Mouse (Mus musculus) limb, embryonic 14.5 days (tissue): ENCODE measurements around the gene Gm47995. TPM values are rescaled to one million over a fixed set of nuclear protein-coding genes. Genes with fewer than 3 reads are reported as not detected.
"Not testable (repeated sequence)": the region's sequence is repeated elsewhere in the genome, so short reads cannot be mapped to it uniquely, and the experiment has no call there.

Experiments
- ATAC-seq: fragments of 200-750 bp; cut with Nextera tagmentation; 2 replicates; pipeline ENCODE4 v1.8.0; 2017; ENCODE audit warnings: low read depth, moderate number of reproducible peaks, moderate TSS enrichment; ENCODE audit not compliant: low FRiP score
- DNase-seq: peaks from one replicate; pipeline ENCODE4 v3.0.0-alpha.2; 2015; ENCODE audit warnings: low spot score
- H3K27ac ChIP-seq: fragments of 300-500 bp; sonication (generic); replicated peaks from 2 replicates; pipeline ENCODE4 v1.5.1; 2014; ENCODE audit warnings: low read depth, mild to moderate bottlenecking, low read length, moderate library complexity, mixed read lengths
- H3K27me3 ChIP-seq: fragments of 300-500 bp; sonication (generic); 2 replicates; pipeline ENCODE4 v1.6.1; 2014; ENCODE audit warnings: low read length, mixed read lengths; ENCODE audit not compliant: control insufficient read depth, insufficient read depth
- H3K36me3 ChIP-seq: fragments of 300-500 bp; sonication (generic); 2 replicates; pipeline ENCODE4 v1.6.1; 2014; ENCODE audit warnings: mild to moderate bottlenecking, low read length, moderate library complexity, mixed read lengths; ENCODE audit not compliant: control insufficient read depth, insufficient read depth
- H3K4me1 ChIP-seq: fragments of 300-500 bp; sonication (generic); 2 replicates; pipeline ENCODE4 v1.6.1; 2014; ENCODE audit warnings: antibody characterized with exemption, low read length, mixed read lengths; ENCODE audit not compliant: control insufficient read depth, insufficient read depth
- H3K4me2 ChIP-seq: fragments of 300-500 bp; sonication (generic); replicated peaks from 2 replicates; pipeline ENCODE4 v1.6.1; 2014; ENCODE audit warnings: low read depth, mild to moderate bottlenecking, low read length, moderate library complexity; ENCODE audit not compliant: severe bottlenecking
- H3K4me3 ChIP-seq: fragments of 300-500 bp; sonication (generic); replicated peaks from 2 replicates; pipeline ENCODE4 v1.5.1; 2014; ENCODE audit warnings: low read length
- H3K9ac ChIP-seq: fragments of 300-500 bp; sonication (generic); 2 replicates; pipeline ENCODE4 v1.6.1; 2014; ENCODE audit warnings: mild to moderate bottlenecking, low read depth, low read length, moderate library complexity; ENCODE audit not compliant: severe bottlenecking
- H3K9me3 ChIP-seq: fragments of 300-500 bp; sonication (generic); 2 replicates; pipeline ENCODE4 v1.6.1; 2016; ENCODE audit warnings: low read length; ENCODE audit not compliant: control insufficient read depth
- POLR2A ChIP-seq: fragments of 200-500 bp; IDR thresholded peaks from 2 replicates; pipeline ENCODE4 v1.8.0; 2012; ENCODE audit warnings: inconsistent platforms, mild to moderate bottlenecking, moderate library complexity, borderline replicate concordance; ENCODE audit not compliant: insufficient read depth, insufficient read length; ENCODE audit errors: extremely low read depth
- WGBS: fragments of 180-500 bp; shearing (Covaris S2); extraction: QIAGEN DNeasy Blood & Tissue Kit; methylation state at CpG from one replicate; pipeline ENCODE4 v1.1.7; 2014; 5-methylcytosine and 5-hydroxymethylcytosine counted together
- polyA plus RNA-seq, 2 experiments: library from polyadenylated mRNA; depleted of rRNA in 1 of 2; stranded (reverse) in 1 of 2; unstranded in 1 of 2; fragments of >200 nt; fragmentation: Nextera tagmentation in 1 of 2; extraction: Ambion mirVana in 1 of 2; gene quantifications; 2 replicates each; pipeline versions ENCODE4 v1.2.1 to v1.2.3; 2012 to 2014

The Gm47995 gene
- polyA plus RNA-seq, 2 experiments, result 0.06 TPM; not detected in 1

DNA sequence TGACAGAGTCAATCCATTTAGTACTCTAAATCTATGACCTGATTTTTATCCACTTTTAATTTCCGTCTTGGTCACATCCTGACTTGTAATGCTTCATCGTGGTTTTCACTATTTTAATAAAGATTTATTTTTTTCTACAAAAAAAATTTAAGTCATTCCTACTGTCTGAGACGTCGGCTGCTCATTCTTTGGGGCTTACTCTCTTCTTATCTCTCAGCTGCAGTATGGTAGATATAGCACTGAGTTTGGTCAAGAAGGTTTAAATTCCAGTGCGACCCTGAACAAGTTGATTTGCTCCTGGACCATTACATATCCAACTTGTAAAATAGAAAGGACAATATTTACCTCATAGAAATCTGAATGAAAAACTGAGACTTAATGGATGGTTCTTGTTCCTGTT, 13.4 kb downstream of the Gm47995 start:
- not testable (repeated sequence) for DNase-seq, H3K4me3 ChIP-seq, H3K27me3 ChIP-seq, H3K36me3 ChIP-seq, H3K27ac ChIP-seq, H3K4me2 ChIP-seq, H3K4me1 ChIP-seq, H3K9me3 ChIP-seq, ATAC-seq, H3K9ac ChIP-seq
- WGBS, result 91% methylated on average over 5 of the region's 5 CpGs

DNA sequence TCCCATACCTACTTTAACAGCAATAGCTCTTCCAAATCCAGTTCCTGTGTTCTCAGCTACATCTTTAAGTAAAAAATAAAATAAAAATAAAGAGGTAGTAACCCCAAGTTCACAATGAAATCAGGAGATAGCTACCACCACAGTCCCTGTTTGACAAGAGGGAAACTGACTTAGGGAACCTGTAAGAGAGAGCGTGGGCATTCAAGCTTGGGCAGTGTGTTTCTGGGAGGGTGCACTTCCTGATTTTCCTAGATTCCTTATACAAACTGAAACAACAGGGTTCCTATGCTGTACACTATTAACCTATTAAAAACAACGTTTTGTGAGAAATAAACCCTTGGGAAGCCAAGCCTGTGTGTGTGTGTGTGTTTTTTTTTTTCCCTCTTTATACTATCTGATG, 16.6 kb downstream of the Gm47995 start:
- Histone ChIP-seq H3K9ac (no peak overlapping the region), H3K36me3 (no peaks in the 10 kb centered on the region), H3K4me3 (no peak overlapping the region), H3K4me1 (peaks cover 4% of the 10 kb centered on the region), H3K27me3 (no peaks in the 10 kb centered on the region), H3K4me2 (no peak overlapping the region), H3K9me3 (no peaks in the 10 kb centered on the region), H3K27ac (no peak overlapping the region)
- WGBS, result 58% methylated on average over 2 of the region's 2 CpGs
- no peak for ATAC-seq
- TF ChIP-seq POLR2A, result no peak
- DNase-seq, result no peak

DNA sequence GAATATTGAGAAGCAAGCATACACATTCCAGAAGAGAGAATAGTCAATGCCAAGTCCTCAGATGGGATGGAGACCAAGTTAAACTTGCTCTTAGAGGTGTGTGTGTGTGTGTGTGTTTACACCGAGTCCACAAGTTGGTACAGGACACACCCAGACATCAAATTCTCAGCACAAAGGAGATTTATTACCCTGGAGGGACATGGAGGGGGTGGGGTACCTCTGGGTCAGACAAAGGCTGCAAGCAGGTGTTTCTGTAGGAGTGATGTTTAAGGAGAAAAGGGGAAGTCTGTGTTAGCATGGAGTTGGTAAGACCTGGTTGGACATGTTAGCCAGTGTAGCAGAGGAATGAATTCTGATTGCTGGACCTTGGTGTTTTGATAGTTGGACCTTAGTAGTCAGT, 17.7 kb downstream of the Gm47995 start:
- Histone ChIP-seq H3K27ac (no peak overlapping the region), H3K4me3 (no peak overlapping the region), H3K9me3 (no peaks in the 10 kb centered on the region), H3K27me3 (no peaks in the 10 kb centered on the region), H3K9ac (no peak overlapping the region), H3K4me1 (peaks cover 4% of the 10 kb centered on the region), H3K4me2 (no peak overlapping the region), H3K36me3 (no peaks in the 10 kb centered on the region)
- ATAC-seq (no peak), DNase-seq (no peak)
- WGBS, result 47% methylated on average over 1 of the region's 1 CpGs
- TF ChIP-seq POLR2A, result no peak

DNA sequence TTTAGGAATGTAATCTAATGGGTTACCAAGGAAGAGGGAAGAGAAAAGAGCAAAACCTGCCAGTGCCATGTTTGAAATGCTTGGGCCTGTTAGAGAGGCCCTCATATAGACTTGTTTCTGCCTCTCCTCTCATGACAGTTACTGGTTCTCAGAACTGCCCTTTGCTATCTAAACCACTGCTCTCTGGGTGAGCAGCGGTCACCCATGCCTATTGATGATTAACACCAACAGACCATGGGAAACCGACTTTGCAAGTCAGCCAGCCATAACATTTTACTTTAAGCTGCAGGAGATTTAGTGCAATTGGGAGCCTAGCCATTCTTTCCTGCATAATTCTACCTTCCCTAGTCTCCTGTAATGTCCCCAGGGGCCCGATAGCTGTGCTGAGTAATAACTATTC, 18.2 kb downstream of the Gm47995 start:
- no peak overlapping the region for H3K4me3 ChIP-seq
- no peak overlapping the region for H3K9ac ChIP-seq
- WGBS, result 78% methylated on average over 3 of the region's 3 CpGs
- H3K36me3 ChIP-seq, result no peaks in the 10 kb centered on the region
- H3K27me3 ChIP-seq, result no peaks in the 10 kb centered on the region
- ATAC-seq (no peak), DNase-seq (no peak)
- H3K27ac ChIP-seq, result no peak overlapping the region
- H3K4me1 ChIP-seq, result peaks cover 4% of the 10 kb centered on the region
- no peak for TF ChIP-seq POLR2A
- no peaks in the 10 kb centered on the region for H3K9me3 ChIP-seq
- H3K4me2 ChIP-seq, result no peak overlapping the region

DNA sequence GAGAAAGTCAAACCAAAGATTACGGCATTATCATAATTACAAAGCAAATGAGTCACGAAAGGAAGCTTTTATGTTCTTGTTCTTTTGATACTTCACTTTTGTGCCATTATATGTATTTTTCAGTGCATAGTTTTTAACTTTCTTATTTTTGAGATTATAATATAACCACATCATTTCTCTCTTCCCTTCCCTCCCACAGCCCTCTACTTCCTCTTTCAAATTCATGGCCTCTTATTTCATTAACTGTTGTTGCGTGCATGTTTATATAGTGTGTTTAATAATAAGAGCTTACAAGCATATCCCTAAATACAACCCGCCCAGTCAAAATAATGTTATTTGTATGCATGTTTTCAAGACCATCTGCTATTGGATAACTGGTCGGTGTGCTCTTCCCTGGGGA, 20.8 kb downstream of the Gm47995 start:
- H3K4me1 ChIP-seq, result peaks cover 4% of the 10 kb centered on the region
- H3K4me2 ChIP-seq, result no peak overlapping the region
- 91% methylated on average over 5 of the region's 5 CpGs for WGBS
- H3K27me3 ChIP-seq, result no peaks in the 10 kb centered on the region
- H3K4me3 ChIP-seq, result no peak overlapping the region
- no peak for TF ChIP-seq POLR2A
- no peak overlapping the region for H3K9ac ChIP-seq
- ATAC-seq (no peak), DNase-seq (no peak)
- H3K9me3 ChIP-seq, result no peaks in the 10 kb centered on the region
- no peak overlapping the region for H3K27ac ChIP-seq
- H3K36me3 ChIP-seq, result no peaks in the 10 kb centered on the region

DNA sequence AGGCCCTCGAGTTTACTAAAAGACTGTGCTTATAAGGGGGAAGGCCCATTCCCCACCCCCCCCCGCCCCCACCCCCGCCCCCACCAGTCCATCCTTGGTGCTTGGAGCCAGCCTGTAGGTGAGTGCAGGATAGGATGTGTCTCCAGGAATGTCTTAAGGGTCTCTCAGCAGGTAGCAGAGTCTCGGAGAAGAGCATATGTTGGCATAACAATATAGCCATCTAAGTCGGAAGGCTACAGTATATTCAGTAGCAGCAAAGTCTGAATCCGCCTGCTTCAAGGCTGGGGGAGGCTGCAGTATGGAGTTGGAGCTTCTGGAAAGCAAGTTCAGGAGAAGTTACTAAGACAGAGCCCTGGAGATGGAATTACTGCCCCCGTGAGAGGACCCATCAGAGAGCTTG, 21.9 kb downstream of the Gm47995 start:
- H3K4me2 ChIP-seq, result no peak overlapping the region
- ATAC-seq (no peak), DNase-seq (no peak)
- H3K4me1 ChIP-seq, result no peaks in the 10 kb centered on the region
- H3K4me3 ChIP-seq, result no peak overlapping the region
- no peaks in the 10 kb centered on the region for H3K36me3 ChIP-seq
- WGBS, result 70% methylated on average over 7 of the region's 7 CpGs
- H3K9me3 ChIP-seq, result no peaks in the 10 kb centered on the region
- no peak overlapping the region for H3K27ac ChIP-seq
- H3K27me3 ChIP-seq, result no peaks in the 10 kb centered on the region
- no peak for TF ChIP-seq POLR2A
- no peak overlapping the region for H3K9ac ChIP-seq
